Mouse (Mus musculus) 3T3-L1 (cell line): ENCODE data around the gene Gm28551.

ENCODE experiments used
- DNase-seq: peaks from one replicate; pipeline ENCODE4 v3.0.0-alpha.2; 2015; ENCODE audit warnings: low read depth, low spot score

The Gm28551 gene

DNA sequence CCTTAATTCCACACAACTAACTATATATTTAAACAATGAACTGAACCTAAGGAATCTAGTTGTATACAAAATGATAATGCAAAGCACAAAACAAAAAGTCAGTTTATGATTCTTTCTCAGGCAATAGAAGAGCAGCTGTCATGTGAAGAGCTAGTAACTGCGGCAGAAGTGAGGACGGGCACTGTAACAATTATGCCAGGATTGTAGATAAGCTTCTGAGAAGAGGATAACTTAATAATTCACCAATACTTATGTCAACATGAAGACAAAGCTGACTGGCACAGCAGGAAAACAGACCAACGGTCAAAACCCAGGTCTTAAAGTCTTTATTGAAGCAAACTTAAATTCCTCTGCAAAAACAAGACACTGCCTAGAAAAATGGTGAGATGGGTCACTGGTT lies 61.3 kb downstream of the Gm28551 start:
- DNase-seq: no peak
